Mouse (Mus musculus) hindbrain, embryonic 15.5 days (tissue): ENCODE results near the gene Prtn3. TPM values are rescaled to one million over a fixed set of nuclear protein-coding genes. Genes with fewer than 3 reads are reported as not detected.

Source experiments
- ATAC-seq: fragments of 200-750 bp; cut with Nextera tagmentation; 2 replicates; pipeline ENCODE4 v1.8.0; 2017; ENCODE audit warnings: low read depth, moderate number of reproducible peaks, moderate TSS enrichment; ENCODE audit not compliant: low FRiP score
- H3K27ac ChIP-seq: fragments of 300-500 bp; sonication (generic); replicated peaks from 2 replicates; pipeline ENCODE4 v1.5.1; 2015; ENCODE audit warnings: mild to moderate bottlenecking, inconsistent platforms
- H3K27me3 ChIP-seq: fragments of 300-500 bp; sonication (generic); 2 replicates; pipeline ENCODE4 v1.6.1; 2015; ENCODE audit warnings: control low read depth, inconsistent platforms
- H3K36me3 ChIP-seq: fragments of 300-500 bp; sonication (generic); 2 replicates; pipeline ENCODE4 v1.6.1; 2015; ENCODE audit warnings: control low read depth, inconsistent platforms
- H3K4me1 ChIP-seq: fragments of 300-500 bp; sonication (generic); replicated peaks from 2 replicates; pipeline ENCODE4 v1.6.1; 2015; ENCODE audit warnings: control low read depth, inconsistent platforms
- H3K4me2 ChIP-seq: fragments of 300-500 bp; sonication (generic); 2 replicates; pipeline ENCODE4 v1.6.1; 2015; ENCODE audit warnings: moderate library complexity, mild to moderate bottlenecking, inconsistent platforms
- H3K4me3 ChIP-seq: fragments of 300-500 bp; sonication (generic); 2 replicates; pipeline ENCODE4 v1.5.1; 2015; ENCODE audit warnings: mild to moderate bottlenecking, inconsistent platforms
- H3K9ac ChIP-seq: fragments of 300-500 bp; sonication (generic); 2 replicates; pipeline ENCODE4 v1.6.1; 2015; ENCODE audit warnings: inconsistent platforms
- H3K9me3 ChIP-seq: fragments of 300-500 bp; sonication (generic); 2 replicates; pipeline ENCODE4 v1.6.1; 2016; ENCODE audit warnings: control low read depth, inconsistent platforms
- WGBS: fragments of 180-500 bp; shearing (Covaris S2); methylation state at CpG from one replicate; pipeline ENCODE4 v1.1.7; 2015; 5-methylcytosine and 5-hydroxymethylcytosine counted together
- polyA plus RNA-seq: library from polyadenylated mRNA; unstranded; fragments of >200 nt; fragmentation: Nextera tagmentation; extraction: Ambion mirVana; gene quantifications from 2 replicates; pipeline ENCODE4 v1.2.1, GENCODE M21; 2015

Gene Prtn3
- polyA plus RNA-seq, result 11.0 and 11.3 TPM in 2 replicates

- H3K4me3 ChIP-seq, result peak within 1 kb of the TSS; percentile 67
- H3K36me3 ChIP-seq, result 0 out of 2 replicates have a peak, but pooled peaks cover 4% of the 10 kb centered on the region
- peak; percentile 94 for ATAC-seq
- H3K4me2 ChIP-seq, result peak within 1 kb of the TSS; percentile 74
- H3K27me3 ChIP-seq, result no peaks in the 10 kb centered on the region
- peak within 1 kb of the TSS; percentile 91 for H3K9ac ChIP-seq
- peaks cover 36% of the 10 kb centered on the region for H3K4me1 ChIP-seq
- no peaks in the 10 kb centered on the region for H3K9me3 ChIP-seq
- peak within 1 kb of the TSS; percentile 96 for H3K27ac ChIP-seq
- WGBS, result 0% methylated on average over 49 of the region's 57 CpGs
Observed at GRCm38 (mm10) chr10:79874290-79874862, at the start of gene Prtn3, which contains the start of gene Plppr3. Prtn3 (plus strand) TSS chr10:79874476. Plppr3 (minus strand) TSS chr10:79874634.

DNA sequence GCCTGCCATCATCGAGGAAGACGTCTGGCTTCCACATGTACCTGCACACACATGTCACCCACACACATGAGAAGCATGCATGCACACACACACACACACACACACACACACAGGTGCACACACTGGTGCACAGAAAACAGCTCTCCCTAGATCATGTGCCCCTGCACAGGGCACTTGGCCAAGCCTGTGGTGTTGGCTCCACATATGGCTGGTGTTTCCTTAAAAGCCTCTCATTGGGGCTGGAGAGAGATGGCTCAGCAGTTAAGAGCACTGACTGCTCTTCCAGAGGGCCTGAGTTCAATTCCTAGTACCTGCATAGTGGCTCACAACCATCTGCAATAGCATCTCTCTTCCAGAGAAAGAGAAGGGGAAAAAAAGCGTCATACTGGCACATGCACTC, 42.7 kb upstream of the Prtn3 start:
- WGBS, result 82% methylated on average over 3 of the region's 3 CpGs
- Histone ChIP-seq H3K4me2 (no peak overlapping the region), H3K4me3 (no peak overlapping the region), H3K27me3 (no peaks in the 10 kb centered on the region), H3K9ac (no peak overlapping the region), H3K4me1 (0 out of 2 replicates have a peak, but pooled peaks cover 3% of the 10 kb centered on the region), H3K9me3 (no peaks in the 10 kb centered on the region), H3K27ac (no peak overlapping the region), H3K36me3 (no peaks in the 10 kb centered on the region)
- no peak for ATAC-seq

GRCm38 (mm10) chr10:79832026-79832785, 42.1 kb upstream of the Prtn3 start:
- no peak for ATAC-seq
- Histone ChIP-seq H3K9me3 (no peaks in the 10 kb centered on the region), H3K9ac (no peak overlapping the region), H3K4me2 (no peak overlapping the region), H3K4me1 (0 out of 2 replicates have a peak, but pooled peaks cover 3% of the 10 kb centered on the region), H3K27ac (no peak overlapping the region), H3K27me3 (no peaks in the 10 kb centered on the region), H3K36me3 (no peaks in the 10 kb centered on the region), H3K4me3 (no peak overlapping the region)
- WGBS, result 69% methylated on average over 7 of the region's 7 CpGs

DNA sequence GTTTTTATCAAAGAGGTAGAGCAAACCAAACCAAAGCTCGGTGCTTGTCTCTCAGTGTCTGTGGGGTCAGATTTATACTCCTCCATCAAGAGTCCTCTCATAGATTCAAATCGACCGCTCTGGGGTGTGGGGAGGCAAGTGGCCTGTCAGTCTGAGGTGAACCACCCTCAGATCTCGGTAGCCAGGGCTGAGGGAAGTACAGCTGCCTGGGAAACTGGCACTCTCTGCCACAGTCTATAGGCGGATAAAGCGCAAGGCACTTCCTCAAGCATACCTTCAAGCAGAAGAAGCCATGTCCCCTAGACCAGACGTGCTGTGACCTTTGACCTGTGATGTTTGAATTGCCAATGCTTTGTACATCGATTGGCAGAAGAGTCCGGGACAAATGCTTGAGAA, 41.5 kb upstream of the Prtn3 start:
- Histone ChIP-seq H3K36me3 (no peaks in the 10 kb centered on the region), H3K4me3 (no peak overlapping the region), H3K9me3 (no peaks in the 10 kb centered on the region), H3K9ac (no peak overlapping the region), H3K4me2 (no peak overlapping the region), H3K27ac (no peak overlapping the region), H3K4me1 (0 out of 2 replicates have a peak, but pooled peaks cover 3% of the 10 kb centered on the region), H3K27me3 (no peaks in the 10 kb centered on the region)
- ATAC-seq, result no peak
- 74% methylated on average over 9 of the region's 9 CpGs for WGBS

DNA sequence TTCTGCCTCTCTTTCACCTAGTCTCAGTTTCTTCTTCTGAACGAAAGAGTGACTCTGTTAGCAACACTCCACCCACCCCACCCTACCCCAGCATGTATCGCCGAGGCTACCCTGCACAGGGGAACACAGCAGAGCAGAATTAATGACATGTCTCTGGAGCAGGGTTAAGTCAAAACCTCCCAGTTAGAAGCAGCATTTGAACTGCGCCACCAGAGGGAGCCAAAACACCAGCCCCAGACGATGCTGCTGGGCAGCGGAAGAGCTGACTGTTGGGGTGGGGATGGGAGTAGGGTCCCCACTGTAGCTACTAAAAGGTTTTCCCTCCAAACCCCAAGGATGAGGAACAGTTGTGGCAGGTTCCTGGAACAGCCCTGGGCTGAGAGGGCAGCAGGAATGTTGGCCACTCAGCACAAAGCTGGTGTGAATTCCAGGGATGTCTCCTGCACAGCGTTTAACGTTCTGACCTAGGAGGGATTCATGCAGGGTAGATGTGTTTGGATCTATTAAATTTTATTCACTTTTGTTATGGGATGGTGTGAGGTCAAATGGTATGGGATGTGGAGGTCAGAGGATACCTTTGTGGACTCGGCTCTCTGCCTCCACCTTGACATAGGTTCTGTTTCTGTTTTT, 39.4 kb upstream of the Prtn3 start:
- no peak overlapping the region for H3K4me3 ChIP-seq
- H3K36me3 ChIP-seq, result no peaks in the 10 kb centered on the region
- H3K4me1 ChIP-seq, result 0 out of 2 replicates have a peak, but pooled peaks cover 3% of the 10 kb centered on the region
- no peaks in the 10 kb centered on the region for H3K9me3 ChIP-seq
- peak; percentile 58 for ATAC-seq
- H3K9ac ChIP-seq, result no peak overlapping the region
- 26% methylated on average over 9 of the region's 9 CpGs for WGBS
- no peaks in the 10 kb centered on the region for H3K27me3 ChIP-seq
- H3K27ac ChIP-seq, result no peak overlapping the region
- H3K4me2 ChIP-seq, result 0 out of 2 replicates have a peak overlapping the region, but pooled peaks have one; percentile 24

DNA sequence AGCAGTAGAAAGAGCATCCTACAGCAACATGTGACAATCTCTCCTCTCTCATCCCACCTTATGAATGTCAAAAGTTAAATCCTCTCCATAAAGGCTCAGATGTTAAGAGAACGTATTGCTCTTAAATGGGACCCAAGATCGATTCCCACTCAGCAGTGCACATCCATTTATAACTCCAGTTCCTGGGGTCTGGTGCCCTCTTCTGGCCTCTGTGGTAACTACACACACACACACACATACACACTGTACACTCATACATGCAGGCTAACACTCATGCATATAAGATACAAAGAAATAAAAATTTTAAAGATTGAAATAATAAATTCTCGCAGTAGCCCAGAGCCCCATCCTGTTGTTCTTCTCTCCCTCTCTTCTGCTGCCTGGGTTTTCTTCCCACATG, 37.4 kb upstream of the Prtn3 start:
- H3K36me3 ChIP-seq, result no peaks in the 10 kb centered on the region
- no peak overlapping the region for H3K4me3 ChIP-seq
- ATAC-seq, result no peak
- H3K4me2 ChIP-seq, result no peak overlapping the region
- no peak overlapping the region for H3K27ac ChIP-seq
- H3K9me3 ChIP-seq, result no peaks in the 10 kb centered on the region
- 97% methylated on average over 3 of the region's 3 CpGs for WGBS
- H3K9ac ChIP-seq, result no peak overlapping the region
- peaks cover 12% of the 10 kb centered on the region for H3K4me1 ChIP-seq
- no peaks in the 10 kb centered on the region for H3K27me3 ChIP-seq

GRCm38 (mm10) chr10:79838151-79838550, 36.1 kb upstream of the Prtn3 start:
- no peak overlapping the region for H3K4me2 ChIP-seq
- ATAC-seq, result no peak
- 69% methylated on average over 2 of the region's 2 CpGs for WGBS
- no peaks in the 10 kb centered on the region for H3K27me3 ChIP-seq
- peaks cover 12% of the 10 kb centered on the region for H3K4me1 ChIP-seq
- no peak overlapping the region for H3K27ac ChIP-seq
- no peak overlapping the region for H3K4me3 ChIP-seq
- H3K36me3 ChIP-seq, result no peaks in the 10 kb centered on the region
- H3K9ac ChIP-seq, result no peak overlapping the region
- no peaks in the 10 kb centered on the region for H3K9me3 ChIP-seq

DNA sequence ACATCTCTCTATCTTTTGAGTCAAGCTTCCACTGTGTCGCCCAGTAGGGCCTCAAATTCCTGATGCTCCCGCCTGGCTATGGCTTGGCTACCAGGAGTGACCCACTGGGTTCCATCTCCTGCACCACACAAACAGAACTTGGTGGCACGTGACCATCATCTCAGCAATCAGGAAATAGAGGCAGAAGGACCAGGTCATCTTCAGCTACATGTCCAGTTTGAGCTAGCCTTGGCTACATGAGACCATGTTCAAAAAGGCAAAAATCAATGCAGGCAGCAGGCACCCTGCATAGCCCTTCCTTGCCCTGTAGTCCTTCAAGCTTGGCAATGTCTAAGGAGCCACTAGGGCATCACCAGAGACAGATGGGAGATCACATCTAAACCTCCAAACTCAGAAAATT, 34.2 kb upstream of the Prtn3 start:
- H3K4me3 ChIP-seq, result no peak overlapping the region
- H3K36me3 ChIP-seq, result no peaks in the 10 kb centered on the region
- whole genome bisulfite sequencing, result 94% methylated on average over 3 of the region's 3 CpGs
- H3K9me3 ChIP-seq, result no peaks in the 10 kb centered on the region
- no peak overlapping the region for H3K4me2 ChIP-seq
- no peak for ATAC-seq
- H3K27ac ChIP-seq, result peak overlapping the region; percentile 77
- H3K4me1 ChIP-seq, result peaks cover 10% of the 10 kb centered on the region
- H3K27me3 ChIP-seq, result no peaks in the 10 kb centered on the region
- H3K9ac ChIP-seq, result no peak overlapping the region

DNA sequence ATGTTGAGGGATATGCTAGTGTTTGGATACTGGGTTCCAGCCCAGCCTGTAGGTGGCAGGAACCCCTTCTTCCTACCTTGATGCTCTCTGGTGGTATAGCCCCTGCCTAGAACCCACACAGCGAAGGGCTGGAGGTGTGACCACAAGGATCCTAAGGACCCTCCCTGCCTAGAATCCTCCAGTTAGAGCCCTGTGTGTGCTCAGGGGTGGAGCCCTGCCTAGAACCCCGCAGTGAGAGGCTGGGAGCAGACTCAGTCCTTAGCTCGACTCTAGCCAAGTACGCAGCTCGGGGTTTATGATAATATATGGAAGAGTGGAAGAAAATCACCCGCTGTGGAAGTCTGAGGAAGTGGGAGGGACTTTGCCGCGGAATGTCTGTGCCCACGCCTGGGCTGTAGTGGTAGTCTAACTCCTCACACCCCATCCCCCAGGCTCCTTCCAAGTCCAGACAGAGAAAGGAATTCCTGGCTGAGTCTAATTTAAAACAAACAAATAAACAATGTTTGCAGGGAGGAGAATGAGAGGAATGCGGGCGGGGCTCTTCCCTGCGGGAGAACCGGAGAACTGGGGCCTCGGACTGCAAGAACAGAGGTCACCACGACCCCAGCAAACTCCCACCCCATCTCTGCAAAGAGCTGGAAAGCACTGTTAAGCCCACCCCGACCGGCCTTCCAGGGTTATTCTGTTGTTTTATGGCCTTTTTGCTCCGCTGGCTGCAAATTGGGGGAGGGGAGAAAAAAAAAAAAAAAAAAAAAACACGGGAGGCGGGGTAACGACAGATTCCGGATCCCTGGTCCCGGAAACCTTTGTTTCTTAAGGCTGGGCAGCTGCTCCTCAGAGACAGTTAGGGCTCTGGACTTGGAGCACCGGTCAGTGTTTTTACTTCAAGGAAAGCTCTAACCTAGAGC, 33.4 kb upstream of the Prtn3 start:
- WGBS, result 0% methylated on average over 24 of the region's 24 CpGs

DNA sequence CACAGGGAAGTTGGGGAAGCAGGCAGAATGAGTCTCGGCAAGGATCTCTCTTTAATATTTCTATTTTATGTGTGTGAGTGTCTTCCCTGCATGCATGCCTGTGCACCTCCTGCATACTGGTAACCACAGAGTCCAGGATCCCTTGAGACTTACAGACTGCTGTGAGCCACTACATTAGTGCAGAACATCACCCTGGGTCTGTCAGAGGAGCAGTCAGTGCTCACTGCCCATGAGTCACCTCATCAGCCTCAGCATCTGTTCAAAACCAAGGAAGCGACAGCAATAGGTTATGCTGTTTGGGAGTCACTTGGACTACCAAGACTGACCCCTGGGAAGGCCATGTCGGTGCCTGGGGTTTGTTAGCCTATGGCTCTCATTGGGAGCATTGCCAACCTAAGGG, 32.0 kb upstream of the Prtn3 start:
- no peaks in the 10 kb centered on the region for H3K36me3 ChIP-seq
- WGBS, result 66% methylated on average over 3 of the region's 3 CpGs
- H3K27me3 ChIP-seq, result no peaks in the 10 kb centered on the region
- no peaks in the 10 kb centered on the region for H3K9me3 ChIP-seq
- no peak overlapping the region for H3K9ac ChIP-seq
- H3K4me1 ChIP-seq, result peaks cover 10% of the 10 kb centered on the region
- H3K4me3 ChIP-seq, result no peak overlapping the region
- H3K4me2 ChIP-seq, result no peak overlapping the region
- 0 out of 2 replicates have a peak overlapping the region, but pooled peaks have one; percentile 16 for H3K27ac ChIP-seq
- ATAC-seq, result no peak

More for the DNA sequence above, 33.4 kb upstream of the Prtn3 start:
- no peaks in the 10 kb centered on the region for H3K36me3 ChIP-seq
- peak overlapping the region; percentile 74 for H3K4me2 ChIP-seq
- ATAC-seq, result peak; percentile 85
- peak overlapping the region; percentile 35 for H3K4me3 ChIP-seq
- no peaks in the 10 kb centered on the region for H3K9me3 ChIP-seq
- H3K27ac ChIP-seq, result peak overlapping the region; percentile 77
- peak overlapping the region; percentile 25; the same call in 1 of the 2 replicates for H3K9ac ChIP-seq
- no peaks in the 10 kb centered on the region for H3K27me3 ChIP-seq
- peaks cover 10% of the 10 kb centered on the region for H3K4me1 ChIP-seq

DNA sequence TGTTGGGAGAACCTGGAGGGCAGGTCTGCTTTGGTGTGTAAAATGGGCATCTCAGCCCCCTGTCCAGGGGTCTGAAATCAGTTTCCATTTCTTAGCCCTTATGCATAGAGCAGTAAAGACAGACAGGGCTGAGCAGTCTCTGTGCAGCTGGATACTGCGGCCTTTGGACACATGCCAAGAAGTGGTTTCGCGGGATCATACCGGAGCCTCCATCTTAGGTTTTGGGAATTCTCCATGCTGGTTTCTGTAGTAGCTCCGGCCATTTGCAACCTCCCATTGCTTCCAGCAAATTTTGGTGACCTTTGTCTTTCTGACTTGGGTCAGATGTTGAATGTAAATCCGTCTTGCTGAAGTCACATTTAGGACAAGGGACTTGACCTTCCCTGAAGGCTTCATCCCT, 30.8 kb upstream of the Prtn3 start:
- WGBS, result 56% methylated on average over 6 of the region's 6 CpGs
- H3K4me2 ChIP-seq, result no peak overlapping the region
- H3K4me1 ChIP-seq, result peaks cover 10% of the 10 kb centered on the region
- H3K9me3 ChIP-seq, result no peaks in the 10 kb centered on the region
- H3K9ac ChIP-seq, result no peak overlapping the region
- H3K27ac ChIP-seq, result no peak overlapping the region
- ATAC-seq, result no peak
- no peaks in the 10 kb centered on the region for H3K27me3 ChIP-seq
- no peaks in the 10 kb centered on the region for H3K36me3 ChIP-seq
- no peak overlapping the region for H3K4me3 ChIP-seq
